Mouse (Mus musculus): ENCODE results near the gene Zrsr2. TPM values are rescaled to one million over a fixed set of nuclear protein-coding genes. Genes with fewer than 3 reads are reported as not detected.

Gene Zrsr2
- polyA plus RNA-seq, 1 experiment from 2014 or later: 77.9 TPM

- H3K27me3 ChIP-seq (replicated peaks): no peaks in the 10 kb centered on the region
- H3K27ac ChIP-seq: no peak overlapping the region
- no peak for ATAC-seq (ENCODE audit: low FRiP score, low read depth)
- no peaks in the 10 kb centered on the region for H3K4me1 ChIP-seq
- no peaks in the 10 kb centered on the region for H3K9me3 ChIP-seq
- peaks cover 11% of the 10 kb centered on the region for H3K36me3 ChIP-seq
- H3K9ac ChIP-seq: no peak overlapping the region
- H3K4me3 ChIP-seq: no peak overlapping the region
- WGBS: 96% methylated on average over 6 of the region's 6 CpGs
- no peak overlapping the region for H3K4me2 ChIP-seq (replicated peaks)
Measured at GRCm38 (mm10) chrX:163938587-163938986, 19.9 kb downstream of the Zrsr2 start.

- Histone ChIP-seq H3K27me3 (replicated peaks) (no peaks in the 10 kb centered on the region), H3K4me1 (no peaks in the 10 kb centered on the region), H3K27ac (no peak overlapping the region), H3K4me2 (replicated peaks) (no peak overlapping the region), H3K4me3 (no peak overlapping the region), H3K36me3 (peaks cover 4% of the 10 kb centered on the region; the same call in 1 of the 2 replicates), H3K9ac (no peak overlapping the region), H3K9me3 (no peaks in the 10 kb centered on the region)
- WGBS: 84% methylated on average over 8 of the region's 8 CpGs
- no peak for ATAC-seq (ENCODE audit: low FRiP score, low read depth)
Measured at GRCm38 (mm10) chrX:163934731-163935130, 23.7 kb downstream of the Zrsr2 start.

DNA sequence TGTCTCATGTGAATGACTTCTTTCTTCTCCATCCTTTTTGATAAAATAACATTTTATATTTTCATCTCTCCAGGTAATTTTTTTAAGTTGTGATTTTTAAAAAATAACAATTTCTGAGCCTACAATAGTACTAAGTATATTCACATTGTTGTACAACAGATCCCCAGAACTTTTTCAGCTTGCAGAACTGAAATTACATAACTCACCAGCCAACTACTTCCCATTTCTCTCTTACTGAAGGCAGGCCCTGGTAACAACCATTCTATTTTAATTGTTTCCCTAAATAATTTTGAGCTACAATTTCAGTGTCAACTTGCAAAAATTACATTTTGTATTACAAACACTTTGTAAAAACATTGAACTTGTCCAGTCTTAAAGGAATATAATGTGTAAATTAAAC is 28.9 kb downstream of the Zrsr2 start:
- Histone ChIP-seq H3K9ac (no peak overlapping the region), H3K36me3 (no peaks in the 10 kb centered on the region), H3K4me1 (no peaks in the 10 kb centered on the region), H3K9me3 (no peaks in the 10 kb centered on the region), H3K27me3 (replicated peaks) (no peaks in the 10 kb centered on the region), H3K4me2 (replicated peaks) (no peak overlapping the region), H3K27ac (no peak overlapping the region), H3K4me3 (no peak overlapping the region)
- no peak for ATAC-seq (ENCODE audit: low FRiP score, low read depth)

- Histone ChIP-seq H3K36me3 (peaks cover 5% of the 10 kb centered on the region; the same call in 1 of the 2 replicates), H3K9me3 (no peaks in the 10 kb centered on the region), H3K4me1 (no peaks in the 10 kb centered on the region), H3K9ac (no peak overlapping the region), H3K4me2 (replicated peaks) (no peak overlapping the region), H3K27ac (no peak overlapping the region), H3K4me3 (no peak overlapping the region), H3K27me3 (replicated peaks) (no peaks in the 10 kb centered on the region)
- no peak for ATAC-seq (ENCODE audit: low FRiP score, low read depth)
Measured at GRCm38 (mm10) chrX:163912791-163913190, 45.7 kb downstream of the Zrsr2 start.

DNA sequence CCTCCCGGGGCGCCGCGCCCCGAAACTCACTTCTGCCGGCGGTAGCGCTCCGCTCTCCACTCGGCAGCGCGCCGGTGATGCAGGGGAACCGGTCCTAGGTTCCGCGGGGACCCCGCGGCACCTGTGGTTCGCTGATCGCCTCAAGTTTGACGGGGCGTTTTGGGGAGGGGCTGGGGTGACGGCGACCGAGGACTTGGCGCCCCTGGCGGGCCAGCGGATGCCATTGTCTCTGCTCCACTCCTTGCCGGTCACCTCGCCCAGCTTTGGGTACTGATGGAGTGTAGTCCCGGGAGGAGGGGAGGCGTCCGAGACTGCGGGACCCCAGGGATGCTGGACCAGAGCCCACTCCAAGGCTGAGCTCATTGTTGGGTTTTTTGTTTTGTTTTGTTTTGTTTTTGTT is 49.1 kb downstream of the Zrsr2 start:
- ATAC-seq (ENCODE audit: low FRiP score, low read depth): peak; percentile 64
- H3K27ac ChIP-seq: peak overlapping the region; percentile 74
- no peaks in the 10 kb centered on the region for H3K36me3 ChIP-seq
- no peaks in the 10 kb centered on the region for H3K27me3 ChIP-seq (replicated peaks)
- 22% methylated on average over 34 of the region's 34 CpGs for WGBS
- H3K4me1 ChIP-seq: no peaks in the 10 kb centered on the region
- H3K4me3 ChIP-seq: peak overlapping the region; percentile 57
- H3K4me2 ChIP-seq (replicated peaks): peak overlapping the region; percentile 52
- no peaks in the 10 kb centered on the region for H3K9me3 ChIP-seq
- H3K9ac ChIP-seq: peak overlapping the region; percentile 64

- Histone ChIP-seq H3K27ac (peak within 1 kb of the TSS; percentile 74), H3K4me3 (peak within 1 kb of the TSS; percentile 57), H3K27me3 (replicated peaks) (no peaks in the 10 kb centered on the region), H3K36me3 (no peaks in the 10 kb centered on the region), H3K4me2 (replicated peaks) (peak within 1 kb of the TSS; percentile 52), H3K9me3 (no peaks in the 10 kb centered on the region), H3K4me1 (no peaks in the 10 kb centered on the region), H3K9ac (peak within 1 kb of the TSS; percentile 64)
- peak; percentile 99 for ATAC-seq (ENCODE audit: low FRiP score, low read depth)
- 23% methylated on average over 80 of the region's 80 CpGs for WGBS
Measured at GRCm38 (mm10) chrX:163908337-163909250, 49.9 kb downstream of the Zrsr2 start, which contains the start of gene Ap1s2. Ap1s2 (plus strand) TSS chrX:163909017.

- Histone ChIP-seq H3K4me1 (no peaks in the 10 kb centered on the region), H3K4me3 (peak overlapping the region; percentile 57), H3K9me3 (no peaks in the 10 kb centered on the region), H3K9ac (0 out of 2 replicates have a peak overlapping the region, but pooled peaks have one; percentile 10), H3K27me3 (replicated peaks) (no peaks in the 10 kb centered on the region), H3K4me2 (replicated peaks) (peak overlapping the region; percentile 52), H3K27ac (no peak overlapping the region), H3K36me3 (no peaks in the 10 kb centered on the region)
- 28% methylated on average over 8 of the region's 8 CpGs for WGBS
- ATAC-seq (ENCODE audit: low FRiP score, low read depth): no peak
Measured at GRCm38 (mm10) chrX:163908003-163908336, 50.5 kb downstream of the Zrsr2 start.

DNA sequence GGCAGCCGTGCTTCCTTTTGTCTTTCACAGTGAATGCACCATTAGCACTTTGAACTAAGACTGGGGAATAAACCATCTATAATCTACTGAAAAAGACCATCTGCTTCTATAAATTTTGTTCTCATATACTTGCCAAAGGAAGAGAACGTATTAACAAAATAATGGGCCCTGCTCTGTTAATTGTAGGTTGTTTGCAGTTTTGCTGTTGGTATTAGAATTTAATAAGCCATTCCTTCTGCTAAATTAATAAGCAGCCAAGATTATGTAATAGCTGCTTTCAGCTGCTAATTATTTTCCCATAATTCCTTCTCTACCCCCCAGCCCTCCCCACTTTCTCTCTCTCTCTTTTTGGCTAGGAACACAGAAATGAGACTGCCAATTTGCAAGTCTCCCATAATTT is 51.6 kb downstream of the Zrsr2 start:
- Histone ChIP-seq H3K36me3 (no peaks in the 10 kb centered on the region), H3K27ac (no peak overlapping the region), H3K4me2 (replicated peaks) (no peak overlapping the region), H3K27me3 (replicated peaks) (no peaks in the 10 kb centered on the region), H3K4me3 (no peak overlapping the region), H3K9ac (no peak overlapping the region), H3K9me3 (no peaks in the 10 kb centered on the region), H3K4me1 (no peaks in the 10 kb centered on the region)
- WGBS: 86% methylated on average over 2 of the region's 2 CpGs
- ATAC-seq (ENCODE audit: low FRiP score, low read depth): no peak

- H3K27me3 ChIP-seq (replicated peaks): 0 out of 2 replicates have a peak, but pooled peaks cover 3% of the 10 kb centered on the region
- no peak overlapping the region for H3K27ac ChIP-seq
- no peaks in the 10 kb centered on the region for H3K9me3 ChIP-seq
- no peak for ATAC-seq (ENCODE audit: low FRiP score, low read depth)
- no peak overlapping the region for H3K4me2 ChIP-seq (replicated peaks)
- no peaks in the 10 kb centered on the region for H3K4me1 ChIP-seq
- H3K9ac ChIP-seq: no peak overlapping the region
- no peaks in the 10 kb centered on the region for H3K36me3 ChIP-seq
- 66% methylated on average over 5 of the region's 5 CpGs for WGBS
- no peak overlapping the region for H3K4me3 ChIP-seq
Measured at GRCm38 (mm10) chrX:163899431-163900020, 58.9 kb downstream of the Zrsr2 start.

DNA sequence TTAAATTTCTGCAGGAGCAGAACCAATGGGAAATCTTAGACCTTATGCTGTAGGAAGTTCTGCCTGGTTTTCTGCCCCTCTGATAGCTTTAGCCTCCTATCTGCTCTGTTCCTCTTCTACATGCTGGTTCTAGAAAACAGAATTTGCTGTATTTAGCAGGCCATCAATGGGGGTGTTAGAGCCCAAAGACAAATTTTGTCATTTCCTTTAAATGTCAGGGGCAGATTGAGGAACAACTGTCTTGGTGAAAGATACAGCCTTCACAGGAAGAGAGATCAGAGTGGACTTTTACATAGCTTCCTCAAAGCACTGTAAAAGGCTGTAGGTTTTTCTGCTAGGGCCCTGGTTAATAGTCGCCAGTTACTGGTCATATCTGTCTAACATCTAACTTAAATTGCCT is 61.1 kb downstream of the Zrsr2 start:
- H3K4me2 ChIP-seq (replicated peaks): no peak overlapping the region
- whole genome bisulfite sequencing: 88% methylated on average over 1 of the region's 1 CpGs
- H3K27ac ChIP-seq: no peak overlapping the region
- 0 out of 2 replicates have a peak, but pooled peaks cover 3% of the 10 kb centered on the region for H3K27me3 ChIP-seq (replicated peaks)
- ATAC-seq (ENCODE audit: low FRiP score, low read depth): no peak
- no peak overlapping the region for H3K9ac ChIP-seq
- H3K4me3 ChIP-seq: no peak overlapping the region
- H3K9me3 ChIP-seq: no peaks in the 10 kb centered on the region
- no peaks in the 10 kb centered on the region for H3K36me3 ChIP-seq
- no peaks in the 10 kb centered on the region for H3K4me1 ChIP-seq

DNA sequence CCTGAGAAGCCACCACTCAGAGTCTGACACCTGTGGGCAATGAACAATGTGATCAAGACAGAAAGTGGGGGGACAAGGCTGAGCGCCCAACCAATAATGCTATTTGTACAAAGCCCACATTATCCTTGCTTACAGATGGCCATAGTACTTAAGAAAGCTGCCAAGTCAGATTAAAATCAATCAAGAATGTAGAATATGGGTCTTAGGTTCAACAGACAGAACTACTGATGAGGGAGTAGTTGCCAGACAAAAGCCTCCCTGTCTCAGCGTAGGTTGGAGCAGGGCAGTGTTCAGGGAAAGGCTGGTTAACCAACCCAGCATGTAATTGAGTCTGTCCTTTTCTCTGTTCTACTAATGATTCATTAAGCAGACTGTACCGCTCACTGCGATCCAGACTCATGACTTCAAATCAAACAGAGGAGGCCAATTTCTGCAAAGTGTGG is 72.9 kb downstream of the Zrsr2 start:
- ATAC-seq (ENCODE audit: low FRiP score, low read depth): peak; percentile 74

More for the DNA sequence above, 72.9 kb downstream of the Zrsr2 start:
- no peaks in the 10 kb centered on the region for H3K9me3 ChIP-seq
- no peak overlapping the region for H3K4me2 ChIP-seq (replicated peaks)
- no peak overlapping the region for H3K9ac ChIP-seq
- no peaks in the 10 kb centered on the region for H3K27me3 ChIP-seq (replicated peaks)
- H3K4me3 ChIP-seq: no peak overlapping the region
- H3K27ac ChIP-seq: no peak overlapping the region
- 49% methylated on average over 4 of the region's 4 CpGs for WGBS
- H3K4me1 ChIP-seq: no peaks in the 10 kb centered on the region
- H3K36me3 ChIP-seq: no peaks in the 10 kb centered on the region

All from neural tube, embryonic 12.5 days (tissue).